Mouse (Mus musculus): ENCODE measurements at regions not wholly inside any gene's neighbourhood (a gene's known extent, or its start where the extent isn't known, plus 50 kb on each side); places are given as distances from the start of the nearest gene placed in this dataset.

GRCm38 (mm10) chr13:103669856-103670255, 104.6 kb downstream of the Srek1 start:
- H3K27ac ChIP-seq (ENCODE audit: low read depth, low read length), result no peak overlapping the region
- H3K36me3 ChIP-seq (ENCODE audit: insufficient read depth, low read length), result no peaks in the 10 kb centered on the region
- no peaks in the 10 kb centered on the region for H3K27me3 ChIP-seq (ENCODE audit: insufficient read depth, low read length)
- TF ChIP-seq CTCF (IDR thresholded peaks at IDR 0.05), result no peak
- H3K4me3 ChIP-seq (ENCODE audit: low read depth, low read length), result no peak overlapping the region
- ATAC-seq (ENCODE audit: low FRiP score) (no peak), DNase-seq (ENCODE audit: low spot score) (no peak)
- 89% methylated on average over 4 of the region's 4 CpGs for WGBS
- H3K4me1 ChIP-seq (ENCODE audit: insufficient read depth, low read length), result no peaks in the 10 kb centered on the region
- H3K9ac ChIP-seq (replicated peaks; ENCODE audit: low read length, poor library complexity, severe bottlenecking), result no peak overlapping the region
- H3K9me3 ChIP-seq (ENCODE audit: low read length), result no peaks in the 10 kb centered on the region
- no peak overlapping the region for H3K4me2 ChIP-seq (ENCODE audit: low read depth, low read length, poor library complexity, severe bottlenecking)

GRCm38 (mm10) chr13:103667749-103668148, 106.7 kb downstream of the Srek1 start:
- no peaks in the 10 kb centered on the region for H3K27me3 ChIP-seq (ENCODE audit: insufficient read depth, low read length)
- no peaks in the 10 kb centered on the region for H3K36me3 ChIP-seq (ENCODE audit: insufficient read depth, low read length)
- H3K9ac ChIP-seq (replicated peaks; ENCODE audit: low read length, poor library complexity, severe bottlenecking), result no peak overlapping the region
- no peak for ATAC-seq (ENCODE audit: low FRiP score)
- 87% methylated on average over 2 of the region's 2 CpGs for WGBS
- TF ChIP-seq CTCF (IDR thresholded peaks at IDR 0.05), result no peak
- no peaks in the 10 kb centered on the region for H3K9me3 ChIP-seq (ENCODE audit: low read length)
- no peak overlapping the region for H3K4me2 ChIP-seq (ENCODE audit: low read depth, low read length, poor library complexity, severe bottlenecking)
- H3K4me3 ChIP-seq (ENCODE audit: low read depth, low read length), result no peak overlapping the region
- DNase-seq (ENCODE audit: low spot score), result no peak
- no peaks in the 10 kb centered on the region for H3K4me1 ChIP-seq (ENCODE audit: insufficient read depth, low read length)
- H3K27ac ChIP-seq (ENCODE audit: low read depth, low read length), result no peak overlapping the region

GRCm38 (mm10) chr13:103660248-103660996, 114.0 kb downstream of the Srek1 start:
- TF ChIP-seq CTCF (IDR thresholded peaks at IDR 0.05), result no peak
- Histone ChIP-seq H3K27ac (ENCODE audit: low read depth, low read length) (no peak overlapping the region), H3K4me2 (ENCODE audit: low read depth, low read length, poor library complexity, severe bottlenecking) (no peak overlapping the region), H3K4me1 (ENCODE audit: insufficient read depth, low read length) (no peaks in the 10 kb centered on the region), H3K36me3 (ENCODE audit: insufficient read depth, low read length) (no peaks in the 10 kb centered on the region), H3K9ac (replicated peaks; ENCODE audit: low read length, poor library complexity, severe bottlenecking) (no peak overlapping the region), H3K27me3 (ENCODE audit: insufficient read depth, low read length) (no peaks in the 10 kb centered on the region), H3K4me3 (ENCODE audit: low read depth, low read length) (no peak overlapping the region), H3K9me3 (ENCODE audit: low read length) (no peaks in the 10 kb centered on the region)
- 24% methylated on average over 11 of the region's 11 CpGs for WGBS
- DNase-seq (ENCODE audit: low spot score) (no peak), ATAC-seq (ENCODE audit: low FRiP score) (no peak)

- Histone ChIP-seq H3K36me3 (ENCODE audit: insufficient read depth, low read length) (no peaks in the 10 kb centered on the region), H3K27me3 (ENCODE audit: insufficient read depth, low read length) (no peaks in the 10 kb centered on the region), H3K4me3 (ENCODE audit: low read depth, low read length) (no peak overlapping the region), H3K27ac (ENCODE audit: low read depth, low read length) (no peak overlapping the region), H3K4me1 (ENCODE audit: insufficient read depth, low read length) (no peaks in the 10 kb centered on the region), H3K4me2 (ENCODE audit: low read depth, low read length, poor library complexity, severe bottlenecking) (no peak overlapping the region), H3K9ac (replicated peaks; ENCODE audit: low read length, poor library complexity, severe bottlenecking) (no peak overlapping the region), H3K9me3 (ENCODE audit: low read length) (no peaks in the 10 kb centered on the region)
- ATAC-seq (ENCODE audit: low FRiP score), result no peak
- DNase-seq (ENCODE audit: low spot score), result no peak
- no peak for TF ChIP-seq CTCF (IDR thresholded peaks at IDR 0.05)
- WGBS, result 95% methylated on average over 2 of the region's 2 CpGs
These were observed 118.4 kb downstream of the Srek1 start for GRCm38 (mm10) chr13:103655966-103656365.

GRCm38 (mm10) chr13:103653216-103653615, 121.2 kb downstream of the Srek1 start:
- 89% methylated on average over 4 of the region's 4 CpGs for WGBS
- Histone ChIP-seq H3K4me2 (ENCODE audit: low read depth, low read length, poor library complexity, severe bottlenecking) (no peak overlapping the region), H3K27me3 (ENCODE audit: insufficient read depth, low read length) (no peaks in the 10 kb centered on the region), H3K4me1 (ENCODE audit: insufficient read depth, low read length) (no peaks in the 10 kb centered on the region), H3K27ac (ENCODE audit: low read depth, low read length) (no peak overlapping the region), H3K36me3 (ENCODE audit: insufficient read depth, low read length) (no peaks in the 10 kb centered on the region), H3K4me3 (ENCODE audit: low read depth, low read length) (no peak overlapping the region), H3K9ac (replicated peaks; ENCODE audit: low read length, poor library complexity, severe bottlenecking) (no peak overlapping the region), H3K9me3 (ENCODE audit: low read length) (no peaks in the 10 kb centered on the region)
- ATAC-seq (ENCODE audit: low FRiP score) (no peak), DNase-seq (ENCODE audit: low spot score) (no peak)
- TF ChIP-seq CTCF (IDR thresholded peaks at IDR 0.05), result no peak

- Histone ChIP-seq H3K4me1 (ENCODE audit: insufficient read depth, low read length) (no peaks in the 10 kb centered on the region), H3K36me3 (ENCODE audit: insufficient read depth, low read length) (no peaks in the 10 kb centered on the region), H3K27me3 (ENCODE audit: insufficient read depth, low read length) (no peaks in the 10 kb centered on the region), H3K9ac (replicated peaks; ENCODE audit: low read length, poor library complexity, severe bottlenecking) (no peak overlapping the region), H3K4me3 (ENCODE audit: low read depth, low read length) (no peak overlapping the region), H3K9me3 (ENCODE audit: low read length) (no peaks in the 10 kb centered on the region), H3K4me2 (ENCODE audit: low read depth, low read length, poor library complexity, severe bottlenecking) (no peak overlapping the region), H3K27ac (ENCODE audit: low read depth, low read length) (no peak overlapping the region)
- DNase-seq (ENCODE audit: low spot score), result no peak
- WGBS, result 91% methylated on average over 3 of the region's 3 CpGs
- no peak for TF ChIP-seq CTCF (IDR thresholded peaks at IDR 0.05)
- ATAC-seq (ENCODE audit: low FRiP score), result no peak
These were observed 125.0 kb downstream of the Srek1 start for GRCm38 (mm10) chr13:103649383-103649782.

Data from midbrain, postnatal 0 days (tissue).